11 mouse cellular contexts compared by ENCODE assay signal in genomic region chr14:122450496-122451382, GRCm38 (mm10). TPM values are rescaled to one million over a fixed set of nuclear protein-coding genes. Genes with fewer than 3 reads are reported as not detected.
DNase-seq lines count a peak whose midpoint lies in the region; ATAC-seq and TF ChIP-seq lines count a peak whose summit lies in the region.
"Had no signal": no experiment of that assay in that cellular context is flagged by ENCODE, and none has a peak within 500 bp of the region (broad histone marks: within the 10 kb centered on the region; RNA-seq: fewer than 3 reads in every experiment).

TSS of gene Gm5089 (minus strand) at chr14:122451115.

- no peak within 1 kb of the TSS for H3K9ac ChIP-seq in heart, adult 2 months (ENCODE audit: low read depth, low read length)
- H3K9ac ChIP-seq in stomach, postnatal 0 days (ENCODE audit: low read length): no peak within 1 kb of the TSS

- H3K4me3 ChIP-seq in heart, adult 2 months: peak within 1 kb of the TSS; percentile 30
- H3K4me3 ChIP-seq in hindbrain, embryonic 10.5 days: peak within 1 kb of the TSS; percentile 60
- H3K4me3 ChIP-seq in midbrain, embryonic 10.5 days: peak within 1 kb of the TSS; percentile 64
- peak within 1 kb of the TSS; percentile 33 for H3K4me3 ChIP-seq in stomach, postnatal 0 days (ENCODE audit: low read depth, low read length)

- peak; percentile 34 to 39 for DNase-seq in heart, adult 2 months
- DNase-seq in heart, adult 8-10 months (ENCODE audit: low spot score): no peak
- DNase-seq in cerebellum, postnatal 14 days: peak; percentile 79 to 84
- DNase-seq in hindbrain, embryonic 10.5 days (ENCODE audit: low spot score): peak; percentile 72
- peak; percentile 64 to 77 for DNase-seq in layer of hippocampus, postnatal 10 days (ENCODE audit: low spot score in 2 of 2)
- DNase-seq in midbrain, embryonic 10.5 days (ENCODE audit: low spot score): peak; percentile 77
- peak; percentile 38 for DNase-seq in stomach, postnatal 0 days (ENCODE audit: low spot score)

- 2% methylated on average over 59 of the region's 59 CpGs for WGBS in heart, adult 2 months
- WGBS in hindbrain, embryonic 10.5 days: under 1% methylated on average over 59 of the region's 59 CpGs
- under 1% methylated on average over 59 of the region's 59 CpGs for WGBS in midbrain, embryonic 10.5 days
- WGBS in stomach, postnatal 0 days: under 1% methylated on average over 55 of the region's 59 CpGs

- no peaks in the 10 kb centered on the region for H3K79me2 ChIP-seq in heart, adult 2 months (replicated peaks; ENCODE audit: control insufficient read depth, insufficient read depth, low read length)

- no peaks in the 10 kb centered on the region for H3K9me3 ChIP-seq in hindbrain, embryonic 10.5 days
- no peaks in the 10 kb centered on the region for H3K9me3 ChIP-seq in midbrain, embryonic 10.5 days (replicated peaks)
- no peaks in the 10 kb centered on the region for H3K9me3 ChIP-seq in stomach, postnatal 0 days (ENCODE audit: control insufficient read depth, low read length)

- ATAC-seq in stomach, postnatal 0 days (ENCODE audit: low FRiP score, low TSS enrichment): peak; percentile 53; the same call in 1 of the 2 replicates
- no peak for ATAC-seq in CD4-positive, CD25-positive, alpha-beta regulatory T cell, adult 4 months

- TF ChIP-seq CTCF in heart, adult 2 months (IDR thresholded peaks at IDR 0.05): no peak
- TF ChIP-seq CTCF in stomach, postnatal 0 days (IDR thresholded peaks at IDR 0.05; ENCODE audit: low read depth): no peak

- H3K4me2 ChIP-seq in stomach, postnatal 0 days (replicated peaks; ENCODE audit: low read depth): peak within 1 kb of the TSS; percentile 55

- H3K4me1 ChIP-seq in heart, adult 2 months (ENCODE audit: control insufficient read depth, insufficient read depth, low read length): no peaks in the 10 kb centered on the region
- peaks cover 64% of the 10 kb centered on the region for H3K4me1 ChIP-seq in hindbrain, embryonic 10.5 days (replicated peaks)
- peaks cover 68% of the 10 kb centered on the region for H3K4me1 ChIP-seq in midbrain, embryonic 10.5 days
- no peaks in the 10 kb centered on the region for H3K4me1 ChIP-seq in stomach, postnatal 0 days (replicated peaks; ENCODE audit: control insufficient read depth, insufficient read depth)

- TF ChIP-seq POLR2A in heart, adult 2 months (IDR thresholded peaks at IDR 0.05; ENCODE audit: insufficient read depth, low read depth, low read length): no peak

- H3K27ac ChIP-seq in heart, adult 2 months: no peak within 1 kb of the TSS
- peak within 1 kb of the TSS; percentile 97 for H3K27ac ChIP-seq in hindbrain, embryonic 10.5 days
- peak within 1 kb of the TSS; percentile 93 for H3K27ac ChIP-seq in midbrain, embryonic 10.5 days (replicated peaks)
- H3K27ac ChIP-seq in stomach, postnatal 0 days (replicated peaks): no peak within 1 kb of the TSS

- TF ChIP-seq EP300 in heart, adult 2 months (IDR thresholded peaks at IDR 0.05; ENCODE audit: insufficient read depth, low read depth, low read length): no peak
- no peak for TF ChIP-seq EP300 in stomach, postnatal 0 days (optimal IDR thresholded peaks at IDR 0.05)

- H3K36me3 ChIP-seq in heart, adult 2 months (ENCODE audit: control insufficient read depth, insufficient read depth, low read length): no peaks in the 10 kb centered on the region
- no peaks in the 10 kb centered on the region for H3K36me3 ChIP-seq in hindbrain, embryonic 10.5 days
- no peaks in the 10 kb centered on the region for H3K36me3 ChIP-seq in midbrain, embryonic 10.5 days
- H3K36me3 ChIP-seq in stomach, postnatal 0 days (ENCODE audit: control insufficient read depth, insufficient read depth, low read length): no peaks in the 10 kb centered on the region

- peaks cover 15% of the 10 kb centered on the region for H3K27me3 ChIP-seq in heart, adult 2 months (ENCODE audit: control insufficient read depth, insufficient read depth, low read length)
- H3K27me3 ChIP-seq in hindbrain, embryonic 10.5 days (ENCODE audit: insufficient read depth, poor library complexity, severe bottlenecking): peaks cover 91% of the 10 kb centered on the region
- peaks cover 99% of the 10 kb centered on the region for H3K27me3 ChIP-seq in midbrain, embryonic 10.5 days (ENCODE audit: low read depth, poor library complexity, severe bottlenecking)
- peaks cover 17% of the 10 kb centered on the region; the same call in 1 of the 2 replicates for H3K27me3 ChIP-seq in stomach, postnatal 0 days (ENCODE audit: control insufficient read depth, insufficient read depth, low read length)

- intact Hi-C loops in heart, adult 2 months (cut with DNase I): no loop called here

RNA-seq across cellular contexts. Expression of gene Gm5089, which starts in this region (rescaled TPM):
- not detected for total RNA-seq in heart, adult 2 months (2021)
- not detected in 2 replicates for polyA plus RNA-seq in heart, adult 2 months (2012; rRNA removed)
- not detected for total RNA-seq in heart, adult 8-10 months (2022)
- 1.9 and 2.4 TPM in 2 replicates for polyA plus RNA-seq in hindbrain, embryonic 10.5 days (2016; fragmentation: Nextera tagmentation; extraction: Ambion mirVana)
- total RNA-seq in layer of hippocampus, postnatal 10 days (2021): under 1 TPM; 0.23 to 0.38 TPM
- 0.82 and 1.3 TPM in 2 replicates for polyA plus RNA-seq in midbrain, embryonic 10.5 days (2016; fragmentation: Nextera tagmentation; extraction: Ambion mirVana)
- polyA plus RNA-seq in stomach, postnatal 0 days (2015; fragmentation: Nextera tagmentation; extraction: Ambion mirVana): not detected in 2 replicates
- polyA plus RNA-seq in CD4-positive, CD25-positive, alpha-beta regulatory T cell, adult 4 months (2017; shearing (Covaris generic)): not detected
- total RNA-seq: MEL had no signal
- polyA plus RNA-seq: gonadal fat pad, adult 2 months; spleen, adult 2 months had no signal

Comparison
In these comparisons a context has a peak if more than half of its experiments do, and no peak if none do; other contexts are left out.
1. Peak in DNase-seq and H3K4me3 ChIP-seq in heart, adult 2 months; RNA of the gene not detected or under 1 TPM.
2. Peak in DNase-seq in layer of hippocampus, postnatal 10 days; RNA of the gene not detected or under 1 TPM.
3. Peak in DNase-seq, ATAC-seq, H3K4me3 ChIP-seq and H3K4me2 ChIP-seq in stomach, postnatal 0 days; RNA of the gene not detected or under 1 TPM.
4. H3K27ac ChIP-seq: peak in hindbrain, embryonic 10.5 days (single experiment) and midbrain, embryonic 10.5 days (single experiment); none in heart, adult 2 months (single experiment) and stomach, postnatal 0 days (single experiment).
5. Peak in every context shown above with its lines, with median percentiles within 50 percentile points of each other: H3K4me3 ChIP-seq.